Mouse (Mus musculus) liver, adult 2 months (tissue): ENCODE results near the gene Asprv1.

Experiments used
- CTCF ChIP-seq: fragments of 200-500 bp; IDR thresholded peaks from 2 replicates; pipeline ENCODE4 v1.5.1; 2011; ENCODE audit warnings: low read depth, low read length, control low read depth
- POLR2A ChIP-seq: fragments of 200-500 bp; IDR thresholded peaks from 2 replicates; pipeline ENCODE4 v1.6.1; 2011; ENCODE audit warnings: low read length, control low read depth; ENCODE audit not compliant: insufficient read depth; ENCODE audit errors: extremely low read depth

DNA sequence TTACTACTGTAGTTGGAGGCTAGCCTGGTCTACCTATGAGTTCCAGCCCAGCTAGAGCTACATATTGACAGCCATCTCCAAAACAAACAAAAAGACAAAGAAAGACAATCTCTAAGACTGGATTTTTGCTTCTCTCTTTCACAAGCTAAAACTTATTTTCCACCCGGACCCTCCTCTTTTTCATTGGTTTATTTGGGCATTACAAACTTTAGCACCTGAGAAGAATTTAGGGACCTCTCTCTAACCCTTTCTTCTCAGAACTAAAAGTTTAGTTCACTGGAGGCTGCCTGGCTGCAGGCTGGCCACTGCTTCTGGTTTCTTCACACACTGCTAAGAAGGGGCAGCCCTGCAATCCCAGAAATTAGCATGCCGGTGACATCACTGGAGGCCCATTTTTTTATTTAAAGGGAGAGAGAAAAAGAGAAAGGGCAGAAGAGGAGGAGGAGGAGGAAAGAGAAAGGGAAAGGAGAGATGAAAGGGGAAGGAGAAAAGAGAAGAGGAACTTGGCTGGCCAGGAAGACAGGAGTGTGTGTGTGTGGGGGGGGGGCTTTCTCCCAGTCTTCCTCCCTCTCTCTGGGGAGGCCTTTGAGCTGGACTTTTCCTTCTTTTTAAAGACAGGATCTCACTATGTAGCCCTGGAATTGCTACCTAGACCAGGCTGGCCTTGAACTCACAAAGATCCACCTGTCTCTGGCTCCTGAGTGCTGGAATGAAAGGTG, 48.7 kb upstream of the Asprv1 start:
- no peak for TF ChIP-seq CTCF
- TF ChIP-seq POLR2A: no peak
